Mouse (Mus musculus) heart, adult 18-20 months (tissue): ENCODE results near the gene Babam1. TPM values are rescaled to one million over a fixed set of nuclear protein-coding genes. Genes with fewer than 3 reads are reported as not detected.
A peak's percentile ranks its signal among the peaks of the same experiment; 100 is the strongest.

Experiments
- DNase-seq, 2 experiments: peaks; one replicate each; pipeline ENCODE4 v3.0.0; 2021 to 2022; ENCODE audit warnings: mixed read lengths in 1 of 2
- total RNA-seq, 2 experiments: library from RNA; stranded (reverse); gene quantifications; 2 replicates each; pipeline ENCODE4 v1.2.3; 2021

Babam1 gene
- total RNA-seq, 2 experiments from 2014 or later, result 67.9 to 69.8 TPM

DNA sequence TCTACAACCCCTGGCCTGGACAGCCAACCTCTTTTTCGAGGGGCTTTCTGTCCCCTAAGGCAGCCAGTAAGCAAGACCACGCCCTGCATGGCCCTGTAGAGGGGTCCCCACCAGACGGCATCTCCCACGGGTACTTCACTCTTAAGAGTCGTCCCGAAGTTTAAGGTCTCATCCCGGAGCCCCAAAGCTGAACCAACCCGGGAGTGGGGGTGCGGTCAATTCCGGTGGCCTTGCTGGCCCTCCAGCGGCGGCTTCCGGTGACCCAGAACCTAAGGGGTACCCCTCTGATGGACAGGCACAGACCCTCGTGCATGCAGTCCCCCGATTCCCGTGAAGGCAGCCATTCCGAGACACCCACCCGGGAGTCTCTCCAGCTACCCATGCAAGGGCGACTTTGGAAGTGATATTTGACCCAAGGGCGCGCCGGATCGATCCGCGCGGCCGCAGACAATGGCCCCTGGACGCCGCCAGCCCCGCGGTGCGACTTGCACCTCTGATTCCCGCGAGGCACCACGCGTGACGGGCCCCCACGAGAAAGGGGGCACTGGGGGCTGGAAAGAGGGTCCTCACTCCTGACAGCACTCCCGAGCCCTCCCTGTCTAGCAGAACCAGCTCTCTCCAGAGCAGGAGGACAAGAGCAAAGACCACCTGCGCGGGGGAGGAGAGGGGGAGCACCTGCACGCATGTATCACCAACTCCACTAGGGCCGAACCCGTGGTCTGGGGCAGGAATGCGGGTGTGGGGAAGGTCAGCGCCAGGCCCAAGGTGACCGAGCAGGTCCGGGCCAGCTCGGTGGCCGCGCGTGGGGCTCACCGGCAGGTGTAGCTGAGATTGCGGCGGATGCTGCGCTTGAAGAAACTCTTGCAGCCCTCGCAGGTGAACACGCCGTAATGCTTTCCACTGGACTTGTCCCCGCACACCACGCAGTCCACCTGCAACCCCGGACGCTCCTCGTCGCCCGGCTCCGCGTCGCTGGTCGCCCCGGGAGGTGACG lies 16.2 kb upstream of the Babam1 start:
- peak in 1 of 2 experiments; percentile 64 for DNase-seq

DNA sequence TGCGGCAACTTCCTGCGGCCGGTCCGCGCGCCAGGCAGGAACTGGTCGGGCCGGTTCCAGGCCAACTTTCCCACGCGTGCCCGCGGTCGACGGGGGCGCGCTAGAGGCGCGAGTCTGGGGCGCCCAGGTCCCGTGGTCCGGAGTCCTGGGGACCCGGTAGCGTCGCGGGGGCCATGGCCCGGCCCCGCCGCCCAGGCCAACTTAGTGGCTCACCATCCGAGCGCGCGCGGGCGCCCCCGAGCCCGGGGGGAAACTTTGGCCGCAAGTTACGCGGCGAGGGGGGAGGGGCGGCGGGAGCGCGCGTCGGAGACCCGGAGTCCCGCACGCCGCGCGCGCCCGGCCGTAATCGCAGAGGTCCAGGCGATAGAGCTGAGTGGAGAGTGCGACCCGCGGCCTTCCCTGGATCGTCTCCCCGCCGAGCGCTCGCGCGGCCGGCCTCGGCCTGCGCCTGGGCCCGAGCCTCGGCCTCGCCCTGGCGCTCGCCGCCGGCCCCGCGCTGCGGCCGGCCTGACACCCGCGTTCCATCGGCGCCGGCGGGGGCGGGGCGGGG lies 15.2 kb upstream of the Babam1 start, which contains the start of gene Nr2f6:
Gene Nr2f6, minus strand, starts transcription at position 540 of the 550 bp plus-strand sequence.
- peak; percentile 80 to 85 for DNase-seq

DNA sequence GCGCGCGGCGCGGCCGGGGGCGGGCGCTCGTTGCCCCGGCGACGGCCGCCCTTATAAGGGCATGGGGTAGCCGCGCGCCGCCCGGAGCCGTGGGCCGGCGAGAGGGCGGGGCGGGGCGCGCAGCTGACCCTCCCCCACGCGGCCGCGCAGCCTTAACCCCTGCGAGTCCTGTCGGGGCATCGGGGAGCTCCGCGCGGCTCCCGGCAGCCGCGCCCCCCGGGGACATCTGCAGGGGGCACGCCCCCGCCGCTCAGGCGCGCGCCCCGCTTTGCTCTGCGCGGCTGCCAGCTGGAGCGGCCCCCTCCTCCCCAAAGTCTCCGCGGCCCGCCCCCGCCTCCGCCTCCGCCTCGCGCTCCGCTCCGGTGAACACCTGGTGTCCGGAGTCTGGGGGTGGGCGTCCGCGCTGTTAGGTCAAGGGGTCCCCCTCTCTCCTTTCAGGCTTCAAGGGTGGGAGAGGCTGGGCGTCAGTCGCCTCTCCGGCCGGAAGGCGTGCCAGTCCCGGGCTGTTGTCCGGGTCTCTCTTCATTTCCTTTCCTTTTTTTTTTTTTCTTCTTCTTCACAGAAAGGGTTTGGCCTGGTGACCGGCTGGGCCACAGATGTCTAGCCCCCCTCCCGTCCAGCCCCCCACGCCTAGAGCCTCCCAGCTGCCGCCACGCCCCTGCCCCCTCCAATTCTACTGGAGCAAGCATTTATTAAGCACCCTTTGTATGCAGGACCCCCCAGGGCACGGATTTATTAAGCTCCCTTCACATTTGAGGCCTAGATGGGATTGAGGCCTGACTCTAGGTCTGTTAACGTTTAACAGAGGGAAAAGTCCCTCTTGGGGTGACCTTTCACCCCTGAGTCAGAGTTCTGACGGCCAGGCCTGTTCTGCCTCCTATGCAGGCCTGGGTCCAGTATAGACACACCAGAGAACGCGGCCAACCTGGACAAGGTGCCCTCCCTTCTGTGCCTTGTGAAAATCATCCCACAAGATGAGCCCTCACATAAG lies 14.4 kb upstream of the Babam1 start:
- DNase-seq, result peak; percentile 61 to 92

DNA sequence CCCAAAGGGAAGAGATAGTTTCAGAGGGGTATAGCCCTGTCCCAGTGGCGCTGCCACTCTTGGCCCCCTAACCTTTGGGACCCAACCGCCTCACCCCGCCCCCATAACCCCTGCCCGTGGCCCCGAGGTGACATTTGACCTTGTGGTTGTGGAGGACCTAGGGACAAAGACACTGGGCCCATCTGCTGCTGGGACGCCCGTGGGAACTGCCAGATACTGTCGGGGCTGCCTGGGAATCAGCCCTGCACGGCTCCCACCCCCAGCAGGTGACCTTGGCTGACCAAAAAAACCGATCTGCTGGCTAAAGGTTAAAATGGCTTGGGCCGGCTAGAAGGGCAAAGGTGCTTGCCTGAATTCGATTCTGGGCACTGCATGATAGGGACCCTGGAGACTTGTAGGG lies 13.3 kb upstream of the Babam1 start:
- no peak for DNase-seq

DNA sequence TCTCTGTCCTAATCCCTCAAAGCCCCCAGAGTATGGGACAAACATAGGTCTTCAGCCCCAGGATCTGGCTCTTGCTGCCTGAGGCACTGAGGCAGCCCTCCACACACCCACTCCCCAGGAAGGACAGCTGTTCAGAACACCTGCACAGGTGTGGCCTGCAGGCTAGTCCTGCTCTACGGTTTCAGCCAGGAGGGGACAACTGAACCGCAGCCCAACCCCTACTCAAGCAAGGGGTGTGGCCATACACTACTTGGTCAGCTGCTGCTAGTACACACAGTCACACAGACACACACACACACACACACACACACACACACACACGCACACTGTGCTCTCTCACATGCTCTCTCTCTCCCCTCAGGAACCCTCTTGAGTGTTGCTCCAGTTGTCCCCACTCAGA lies 12.8 kb upstream of the Babam1 start:
- no peak for DNase-seq

DNA sequence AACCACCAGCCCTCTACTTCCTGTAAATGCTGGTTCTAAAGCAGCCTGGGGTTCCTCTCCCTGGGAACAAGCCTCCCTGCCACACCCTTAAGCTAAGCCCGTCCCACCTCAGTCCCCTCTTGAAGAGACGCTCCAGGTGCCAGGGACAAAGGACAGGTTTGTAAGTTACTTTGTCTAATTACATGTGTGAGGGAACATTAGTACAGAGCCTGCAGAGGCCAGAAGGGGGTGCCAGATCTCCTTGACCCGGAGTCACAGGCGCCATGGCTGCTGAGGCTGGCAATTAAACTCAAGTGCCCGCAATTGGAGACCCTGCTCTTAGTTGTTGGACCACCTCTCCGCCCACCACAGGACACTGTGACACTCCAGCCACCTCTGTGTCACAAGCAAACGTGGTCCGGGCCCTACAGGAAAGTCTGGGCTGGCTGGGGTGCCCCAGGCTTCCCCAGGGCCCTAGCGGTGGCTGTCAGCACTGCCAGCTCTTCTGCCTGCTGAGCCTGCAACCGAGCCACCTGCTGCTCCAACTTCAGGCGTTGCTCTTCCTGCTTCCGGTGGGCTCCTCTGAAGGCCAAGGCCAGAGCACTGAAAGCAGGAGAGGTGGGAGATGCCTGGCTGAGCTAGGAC lies 11.3 kb upstream of the Babam1 start:
- DNase-seq, result no peak

DNA sequence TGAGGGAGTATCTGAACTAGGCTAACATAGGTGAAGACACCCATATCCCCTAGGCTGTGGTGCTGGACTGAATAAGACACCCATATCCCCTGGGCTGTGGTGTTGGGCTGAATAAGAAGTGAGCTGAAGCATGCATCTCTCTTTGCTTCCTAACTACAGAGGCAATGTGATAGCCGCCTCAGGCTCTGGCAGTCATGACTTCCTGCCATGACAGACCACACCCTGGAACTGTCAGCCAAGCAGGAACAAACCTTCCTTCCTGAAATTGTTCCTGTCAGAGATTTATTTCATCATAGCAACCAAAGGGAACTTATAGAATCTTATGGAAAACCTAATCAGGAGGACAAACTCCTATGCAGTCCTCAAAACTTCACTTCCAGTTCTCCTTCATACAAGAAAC lies 8.4 kb upstream of the Babam1 start:
- peak in 1 of 2 experiments; percentile 63 for DNase-seq

DNA sequence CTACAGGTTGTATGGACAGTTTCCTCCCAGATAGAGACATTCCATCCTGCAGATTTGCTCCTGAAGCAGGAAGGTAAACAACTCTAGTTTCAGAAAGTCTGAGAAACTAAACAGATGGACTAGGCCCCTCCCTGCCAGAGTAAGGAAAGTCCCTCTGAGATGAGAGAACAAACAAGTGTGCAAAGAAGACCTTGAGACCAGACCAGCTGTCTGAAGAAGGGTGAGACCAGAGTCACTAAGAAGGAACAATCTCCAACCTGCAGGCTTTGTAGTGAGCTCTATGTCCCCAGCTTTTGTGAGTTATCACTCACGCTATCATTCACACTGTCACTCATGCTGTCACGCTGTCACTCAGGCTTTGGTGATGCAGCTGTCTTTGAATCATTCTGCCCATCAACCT lies 5.0 kb upstream of the Babam1 start:
- DNase-seq, result peak in 1 of 2 experiments; percentile 0

DNA sequence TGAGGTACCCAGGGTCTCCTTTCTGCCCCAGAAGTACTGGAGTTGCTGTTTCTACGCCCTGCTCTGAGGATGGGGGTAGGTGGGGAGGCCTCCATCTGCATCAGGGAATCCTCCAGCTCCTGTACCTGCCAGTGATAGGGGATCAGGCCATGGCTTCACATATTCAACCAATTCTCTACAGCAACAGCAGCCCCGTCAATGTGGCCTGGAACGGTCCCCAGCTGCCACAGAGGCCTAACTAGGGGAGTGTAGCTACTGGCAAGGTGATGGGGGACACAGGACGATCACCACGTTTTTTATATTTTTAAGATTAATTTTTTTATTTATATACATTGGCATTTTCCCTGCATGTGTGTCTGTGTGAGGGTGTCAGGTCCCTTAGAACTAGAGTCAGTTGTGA lies 4.3 kb upstream of the Babam1 start:
- no peak for DNase-seq

DNA sequence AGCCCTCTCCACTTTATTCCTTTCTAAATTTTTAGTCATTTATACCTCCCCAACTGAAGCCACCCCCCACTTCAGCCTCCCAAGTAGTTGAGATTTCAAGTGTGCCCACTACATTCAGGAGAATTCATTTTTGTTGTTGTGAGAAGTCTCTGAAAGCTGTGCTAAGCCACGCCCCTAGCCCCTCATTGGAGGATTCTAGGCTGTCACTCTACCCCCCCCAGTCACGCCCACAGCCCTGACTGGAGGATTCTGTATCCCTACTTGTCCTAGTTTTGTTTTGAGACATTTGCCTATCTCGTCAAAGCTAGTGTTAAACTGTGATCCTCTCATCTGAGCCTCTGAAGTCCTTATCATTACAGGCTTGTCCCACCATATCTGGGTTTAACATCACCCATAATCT lies 3.8 kb upstream of the Babam1 start:
- peak; percentile 3 to 12 for DNase-seq

DNA sequence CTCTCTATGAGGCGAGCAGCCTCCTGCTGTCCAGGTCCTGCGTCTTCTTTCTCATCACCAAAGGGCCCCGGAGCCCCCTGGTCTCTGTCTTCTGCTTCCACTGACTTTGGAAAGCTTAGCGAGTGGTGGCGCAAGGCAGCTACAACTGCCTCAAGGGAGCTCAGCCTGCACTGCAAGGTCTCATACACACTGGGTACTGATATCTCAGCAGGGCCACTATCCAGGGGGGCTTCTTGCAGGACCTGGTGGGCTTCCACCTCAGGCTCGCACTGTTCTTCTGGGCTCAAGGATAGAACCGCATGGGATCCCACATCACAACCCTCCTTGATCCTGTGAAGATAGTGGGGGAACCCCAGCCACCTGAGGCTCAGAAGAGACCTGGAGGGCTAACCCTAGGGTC lies 2.2 kb upstream of the Babam1 start:
- peak; percentile 3 to 8 for DNase-seq

DNA sequence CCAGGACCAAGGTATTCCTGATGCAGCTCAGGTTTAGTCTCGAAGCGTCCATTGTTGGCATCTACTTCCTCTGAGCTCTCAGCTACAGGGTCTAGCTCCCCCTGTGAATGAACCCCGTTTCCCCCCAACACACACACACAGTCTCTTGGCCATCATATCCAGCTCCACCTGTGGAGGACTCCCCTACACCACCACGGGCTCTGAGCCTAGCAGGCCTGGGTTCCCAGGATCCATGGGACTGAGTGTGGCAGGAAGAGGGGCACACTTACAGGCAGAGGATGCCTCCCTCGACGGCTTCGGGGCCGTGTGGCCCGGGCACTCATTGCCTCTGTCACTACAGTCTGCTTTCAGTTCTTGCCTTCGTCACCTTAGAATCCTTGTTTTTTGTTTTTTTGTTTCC lies 1.6 kb upstream of the Babam1 start:
- DNase-seq, result peak; percentile 10 to 29

DNA sequence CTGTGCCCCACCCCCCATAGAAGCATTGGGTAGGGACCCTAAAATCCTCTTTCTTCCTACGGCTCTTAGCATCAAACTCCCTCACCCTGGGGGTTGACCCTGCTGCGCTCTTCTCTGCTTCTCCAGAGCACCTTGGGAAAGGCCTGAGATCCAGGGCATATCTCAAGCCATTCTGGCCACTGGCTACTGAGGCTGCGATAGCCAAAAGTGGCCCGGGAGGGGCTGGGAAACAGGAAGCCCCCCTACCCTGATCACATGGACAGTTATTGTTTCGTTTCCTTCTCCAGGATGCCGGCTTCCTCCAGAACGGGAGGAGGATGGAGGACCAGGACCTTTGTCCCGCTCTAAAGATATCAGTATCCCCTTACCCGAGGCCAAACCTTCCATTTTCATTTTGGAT lies 1.0 kb upstream of the Babam1 start, which contains the start of gene Ushbp1:
Gene Ushbp1, minus strand, starts transcription at position 174 of the 400 bp plus-strand sequence.
- peak; percentile 64 to 86 for DNase-seq

DNA sequence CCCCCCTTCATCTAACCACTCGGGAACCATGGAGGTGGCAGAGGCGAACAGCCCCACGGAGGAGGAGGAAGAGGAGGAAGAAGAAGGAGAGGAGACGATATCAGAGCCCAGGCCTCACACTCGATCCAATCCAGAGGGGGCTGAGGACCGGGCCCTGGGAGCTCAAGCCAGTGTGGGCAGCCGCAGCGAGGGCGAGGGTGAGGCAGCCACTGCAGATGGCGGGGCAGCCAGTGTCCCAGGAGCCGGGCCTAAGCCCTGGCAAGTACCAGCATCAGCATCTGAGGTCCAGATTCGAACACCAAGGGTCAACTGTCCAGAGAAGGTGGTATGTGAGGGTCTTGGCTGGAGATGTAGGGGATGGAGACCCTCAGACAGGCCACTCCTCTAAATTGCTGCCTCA lies 1.0 kb downstream of the Babam1 start:
- no peak for DNase-seq

DNA sequence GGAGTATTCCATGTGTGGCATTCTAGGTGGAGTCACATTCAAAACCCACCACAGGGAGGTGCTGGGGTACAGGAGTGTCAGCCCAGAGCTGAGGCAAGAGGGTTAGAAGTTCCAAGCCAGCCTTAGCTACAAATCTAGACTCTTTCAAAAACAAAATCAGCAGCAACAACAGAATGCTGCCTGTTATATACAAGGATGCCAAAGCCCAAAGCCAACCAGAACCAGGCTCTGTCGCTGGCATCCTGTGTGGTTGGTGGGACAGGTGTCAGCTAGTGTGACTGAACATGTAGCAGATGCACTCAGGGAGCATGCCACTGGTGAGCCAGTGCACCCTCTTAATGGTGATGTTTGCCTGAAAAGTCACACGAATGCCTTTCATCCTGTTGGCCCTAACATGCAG lies 4.2 kb downstream of the Babam1 start:
- DNase-seq, result no peak

DNA sequence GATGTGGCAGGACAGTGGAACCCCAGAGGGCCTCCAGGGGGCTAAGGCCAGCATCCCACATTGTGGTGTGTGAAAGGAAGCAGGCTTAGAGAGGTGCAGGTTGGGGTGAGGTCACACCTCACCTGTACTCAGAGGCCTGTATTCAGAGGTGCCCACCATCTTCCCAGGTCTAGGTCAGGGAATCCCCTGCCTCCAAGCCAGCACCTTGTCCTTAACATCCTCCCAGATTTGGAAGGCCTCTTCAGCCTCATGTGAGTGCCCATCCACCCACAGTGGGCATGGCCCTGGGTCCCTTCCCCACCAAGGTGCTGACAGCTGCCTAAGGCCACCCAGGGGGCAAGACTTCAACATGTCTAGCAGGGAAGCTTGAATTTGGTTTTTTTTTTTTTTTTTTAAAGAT lies 4.8 kb downstream of the Babam1 start:
- DNase-seq, result no peak

DNA sequence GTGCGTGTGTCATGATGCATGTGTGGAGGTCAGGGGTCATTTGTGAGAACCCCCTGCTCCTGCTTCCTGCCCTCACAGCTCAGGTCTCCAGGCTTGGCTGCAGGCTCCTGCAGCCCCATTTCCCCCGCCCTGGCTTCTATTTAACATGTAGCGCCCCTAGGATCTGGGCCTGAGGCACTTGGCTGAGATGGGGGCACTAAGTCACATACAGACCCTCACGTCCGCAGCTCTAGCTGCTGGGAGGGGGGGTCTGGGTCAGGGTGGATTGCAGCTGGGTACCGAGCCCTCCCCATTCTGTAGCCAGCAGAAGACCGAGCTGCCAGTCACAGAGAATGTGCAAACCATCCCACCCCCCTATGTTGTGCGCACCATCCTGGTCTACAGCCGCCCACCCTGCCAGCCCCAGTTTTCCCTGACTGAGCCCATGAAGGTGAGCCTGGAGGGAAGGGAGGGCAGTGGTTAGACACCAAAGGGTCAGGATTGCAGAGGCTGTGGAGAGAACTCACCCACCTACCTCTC lies 5.8 kb downstream of the Babam1 start:
- no peak for DNase-seq

DNA sequence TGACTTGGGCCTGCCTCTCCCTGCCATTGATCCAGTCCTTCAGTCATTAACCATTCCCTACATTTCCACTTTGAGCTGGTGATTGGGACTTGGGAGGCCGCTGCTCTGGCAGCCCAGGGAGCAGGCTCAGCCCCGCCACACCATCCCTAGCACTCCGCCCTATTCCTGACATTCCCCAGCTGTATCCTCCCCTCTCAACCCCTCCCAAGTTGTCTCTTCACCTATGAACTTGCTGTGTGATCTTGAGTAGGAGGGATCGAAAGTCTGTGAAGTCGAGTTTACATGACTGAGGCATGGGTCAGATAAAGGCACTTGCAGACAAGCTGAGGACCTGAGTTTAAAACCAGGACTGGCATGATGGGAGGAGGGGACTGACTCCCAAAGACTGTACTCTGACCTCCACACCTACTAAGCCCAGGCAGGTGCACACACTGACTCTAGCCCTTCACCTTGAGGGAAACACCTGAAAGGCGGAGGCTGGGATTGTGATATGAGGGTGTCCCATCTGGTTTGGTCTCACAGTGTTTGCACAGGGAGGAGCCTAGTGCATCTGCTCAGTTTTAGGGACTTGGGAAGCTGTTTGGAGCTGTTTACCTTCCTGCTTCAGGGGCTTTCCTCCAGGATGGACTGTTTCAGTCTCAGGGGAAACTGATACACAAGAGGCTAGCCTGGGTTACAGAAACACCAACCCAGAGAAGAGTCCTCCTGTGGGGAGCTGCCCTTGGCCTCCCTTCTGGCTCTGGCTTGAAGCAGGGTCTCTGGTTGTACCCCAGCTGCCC lies 6.6 kb downstream of the Babam1 start:
- DNase-seq, result no peak

DNA sequence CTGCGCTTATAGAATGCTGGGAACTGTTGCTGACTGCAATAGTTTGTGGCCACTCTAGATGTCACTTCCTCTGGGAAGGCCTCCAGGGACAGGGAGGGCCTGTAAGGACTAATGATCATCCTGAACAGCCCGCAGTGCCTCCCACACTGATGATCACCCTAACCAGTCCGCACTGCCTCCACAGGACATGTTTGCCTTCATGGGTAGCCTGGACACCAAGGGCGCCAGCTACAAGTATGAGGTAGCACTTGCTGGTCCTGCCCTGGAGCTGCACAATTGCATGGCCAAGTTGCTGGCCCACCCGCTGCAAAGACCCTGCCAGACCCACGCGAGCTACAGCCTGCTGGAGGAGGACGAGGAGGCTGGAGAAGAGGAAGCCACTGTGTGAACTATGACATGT lies 7.3 kb downstream of the Babam1 start:
- DNase-seq, result no peak

DNA sequence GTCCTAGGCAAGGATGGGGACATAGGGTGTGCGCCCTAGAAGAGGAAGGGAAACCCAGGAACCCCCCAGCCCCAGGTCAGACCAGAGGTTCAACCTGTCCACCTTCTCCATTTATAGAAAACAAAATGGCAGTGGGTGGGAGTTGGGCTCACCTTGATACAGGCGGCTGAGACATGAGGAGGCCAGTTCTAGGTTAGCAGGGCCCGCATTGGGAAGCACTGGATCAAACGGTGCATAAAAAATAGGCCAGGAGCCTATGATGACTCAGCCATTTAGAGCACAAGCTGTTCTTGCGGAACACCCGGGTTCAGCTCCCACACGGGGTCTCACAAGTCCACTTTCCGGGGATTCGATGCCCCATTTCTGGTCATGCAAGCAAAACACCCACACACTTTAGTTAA lies 8.3 kb downstream of the Babam1 start:
- no peak for DNase-seq
